Mouse (Mus musculus) bone marrow, adult 2 months (tissue): ENCODE measurements around the gene Tshz2.

ENCODE experiments used
- CTCF ChIP-seq: fragments of 200-500 bp; IDR thresholded peaks from 2 replicates; pipeline ENCODE4 v1.5.1; 2011; ENCODE audit warnings: low read length, control low read depth; ENCODE audit not compliant: control insufficient read depth, insufficient read depth
- POLR2A ChIP-seq: fragments of 200-500 bp; IDR thresholded peaks from 2 replicates; pipeline ENCODE4 v1.6.1; 2011; ENCODE audit warnings: low read depth, mild to moderate bottlenecking, control low read depth, low read length, borderline replicate concordance; ENCODE audit not compliant: control insufficient read depth

- TF ChIP-seq CTCF (no peak), POLR2A (no peak)
Measured at GRCm38 (mm10) chr2:170003666-170004065, 370.9 kb downstream of the Tshz2 start.
